Mouse (Mus musculus) liver, postnatal 0 days (tissue): ENCODE results near the gene Elf2. TPM values are rescaled to one million over a fixed set of nuclear protein-coding genes. Genes with fewer than 3 reads are reported as not detected.

Source experiments
- ATAC-seq: fragments of 200-750 bp; cut with Nextera tagmentation; 2 replicates; pipeline ENCODE4 v1.8.0; 2017; ENCODE audit warnings: mild to moderate bottlenecking, moderate library complexity
- DNase-seq: peaks from one replicate; pipeline ENCODE4 v3.0.0-alpha.2; 2016
- H3K27ac ChIP-seq: fragments of 300-500 bp; sonication (generic); 2 replicates; pipeline ENCODE4 v1.5.1; 2014; ENCODE audit warnings: antibody characterized with exemption, moderate library complexity, mild to moderate bottlenecking, low read depth
- H3K27me3 ChIP-seq: fragments of 300-500 bp; sonication (generic); 2 replicates; pipeline ENCODE4 v1.6.1; 2014; ENCODE audit warnings: low read length, control low read depth, mixed read lengths; ENCODE audit not compliant: insufficient read depth
- H3K36me3 ChIP-seq: fragments of 300-500 bp; sonication (generic); replicated peaks from 2 replicates; pipeline ENCODE4 v1.6.1; 2014; ENCODE audit warnings: mild to moderate bottlenecking, control low read depth, low read length, moderate library complexity, mixed read lengths; ENCODE audit not compliant: insufficient read depth
- H3K4me1 ChIP-seq: fragments of 300-500 bp; sonication (generic); 2 replicates; pipeline ENCODE4 v1.6.1; 2014; ENCODE audit warnings: antibody characterized with exemption, mild to moderate bottlenecking, control low read depth; ENCODE audit not compliant: insufficient read depth
- H3K4me2 ChIP-seq: fragments of 300-500 bp; sonication (generic); 2 replicates; pipeline ENCODE4 v1.6.1; 2014; ENCODE audit warnings: low read depth, mild to moderate bottlenecking, low read length, moderate library complexity, mixed read lengths
- H3K4me3 ChIP-seq: fragments of 300-500 bp; sonication (generic); 2 replicates; pipeline ENCODE4 v1.5.1; 2014; ENCODE audit warnings: low read depth, low read length
- H3K9ac ChIP-seq: fragments of 300-500 bp; sonication (generic); replicated peaks from 2 replicates; pipeline ENCODE4 v1.6.1; 2014; ENCODE audit warnings: mild to moderate bottlenecking, moderate library complexity
- H3K9me3 ChIP-seq: fragments of 300-500 bp; sonication (generic); 2 replicates; pipeline ENCODE4 v1.6.1; 2016; ENCODE audit warnings: mild to moderate bottlenecking, control low read depth, low read length, mixed read lengths
- CTCF ChIP-seq: sonication (generic); IDR thresholded peaks from 2 replicates; pipeline ENCODE4 v1.5.1; 2016; ENCODE audit warnings: antibody characterized with exemption, low read depth
- EP300 ChIP-seq: IDR thresholded peaks from 2 replicates; pipeline ENCODE4 v1.6.1; 2016; ENCODE audit warnings: antibody characterized with exemption, low read depth, mild to moderate bottlenecking
- WGBS: fragments of 180-500 bp; shearing (Covaris S2); extraction: QIAGEN DNeasy Blood & Tissue Kit; methylation state at CpG from one replicate; pipeline ENCODE4 v1.1.7; 2014; ENCODE audit not compliant: insufficient replicate concordance; 5-methylcytosine and 5-hydroxymethylcytosine counted together
- polyA plus RNA-seq: library from polyadenylated mRNA; unstranded; fragments of >200 nt; fragmentation: Nextera tagmentation; extraction: Ambion mirVana; gene quantifications from 2 replicates; pipeline ENCODE4 v1.2.1, GENCODE M21; 2015

Gene Elf2
- polyA plus RNA-seq, 1 experiment from 2014 or later: 22.1 TPM

DNA sequence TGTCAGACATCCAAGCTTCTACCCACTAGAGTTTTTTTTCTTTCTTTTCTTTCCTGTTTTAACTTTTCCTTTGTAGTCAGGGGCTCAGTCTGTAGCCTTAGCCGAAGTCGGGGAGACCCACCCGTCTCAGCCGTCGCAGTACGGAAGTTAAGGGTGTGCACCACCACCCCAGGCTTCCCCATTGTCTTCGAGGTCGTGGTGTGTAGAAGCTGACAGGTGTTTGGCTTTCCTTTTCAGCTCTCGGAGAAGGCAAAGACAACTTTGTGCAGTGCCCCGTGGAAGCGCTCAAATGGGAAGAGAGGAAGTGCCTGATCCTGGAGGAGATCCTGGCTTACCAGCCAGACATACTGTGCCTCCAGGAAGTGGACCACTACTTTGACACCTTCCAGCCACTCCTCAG is 91.0 kb downstream of the Elf2 start:
- ATAC-seq: no peak
- H3K9ac ChIP-seq: no peak overlapping the region
- no peak overlapping the region for H3K4me3 ChIP-seq
- H3K4me2 ChIP-seq: no peak overlapping the region
- H3K4me1 ChIP-seq: no peaks in the 10 kb centered on the region
- DNase-seq: no peak
- H3K36me3 ChIP-seq: peaks cover 80% of the 10 kb centered on the region
- no peak overlapping the region for H3K27ac ChIP-seq
- no peaks in the 10 kb centered on the region for H3K9me3 ChIP-seq
- no peaks in the 10 kb centered on the region for H3K27me3 ChIP-seq
- TF ChIP-seq EP300 (no peak), CTCF (no peak)
- WGBS: 84% methylated on average over 11 of the region's 11 CpGs

DNA sequence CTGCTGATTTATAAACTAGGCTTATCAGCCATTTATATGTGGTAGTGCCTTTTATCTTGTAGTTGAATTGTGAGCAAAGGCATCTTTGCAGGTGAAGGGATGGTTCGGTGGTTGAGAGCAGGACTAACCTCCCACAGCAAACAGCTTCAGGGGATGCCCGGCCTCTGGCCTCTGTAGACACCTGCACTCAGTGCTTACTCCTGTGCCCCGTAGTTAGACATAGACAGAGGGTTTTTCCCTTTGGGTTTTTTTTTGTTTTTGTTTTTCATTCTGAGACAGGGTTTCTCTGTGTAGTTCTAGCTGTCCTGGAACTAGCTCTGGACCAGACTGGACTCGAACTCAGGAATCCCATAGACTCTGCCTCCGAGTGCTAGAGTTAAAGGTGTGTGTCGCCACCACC is 91.9 kb downstream of the Elf2 start:
- ATAC-seq (no peak), DNase-seq (no peak)
- 89% methylated on average over 6 of the region's 6 CpGs for WGBS
- no peaks in the 10 kb centered on the region for H3K4me1 ChIP-seq
- no peak overlapping the region for H3K4me3 ChIP-seq
- H3K36me3 ChIP-seq: peaks cover 71% of the 10 kb centered on the region
- H3K9ac ChIP-seq: no peak overlapping the region
- no peak for TF ChIP-seq EP300
- TF ChIP-seq CTCF: no peak
- no peaks in the 10 kb centered on the region for H3K27me3 ChIP-seq
- no peaks in the 10 kb centered on the region for H3K9me3 ChIP-seq
- no peak overlapping the region for H3K4me2 ChIP-seq
- no peak overlapping the region for H3K27ac ChIP-seq

DNA sequence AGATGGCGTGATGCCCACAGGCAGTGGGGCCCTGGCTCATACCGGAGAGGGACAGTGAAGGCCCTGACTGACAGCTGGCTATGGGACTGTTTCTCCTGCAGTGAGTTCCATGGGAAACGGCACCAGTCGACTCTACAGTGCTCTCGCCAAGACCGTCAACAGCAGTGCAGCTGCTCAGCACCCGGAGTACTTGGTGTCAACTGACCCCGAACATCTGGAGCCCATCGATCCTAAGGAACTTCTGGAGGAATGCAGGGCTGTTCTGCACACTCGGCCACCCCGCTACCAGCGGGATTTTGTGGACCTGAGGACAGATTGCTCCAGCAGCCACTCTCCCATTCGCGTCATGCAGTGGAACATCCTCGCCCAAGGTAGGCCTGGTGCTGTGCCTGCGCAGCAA is 92.8 kb downstream of the Elf2 start:
- Histone ChIP-seq H3K4me3 (no peak overlapping the region), H3K27ac (no peak overlapping the region), H3K4me1 (no peaks in the 10 kb centered on the region), H3K9me3 (no peaks in the 10 kb centered on the region), H3K9ac (no peak overlapping the region), H3K4me2 (no peak overlapping the region), H3K27me3 (no peaks in the 10 kb centered on the region), H3K36me3 (peaks cover 62% of the 10 kb centered on the region)
- ATAC-seq (peak; percentile 29; the same call in 1 of the 2 replicates), DNase-seq (no peak)
- WGBS: 90% methylated on average over 16 of the region's 16 CpGs
- TF ChIP-seq CTCF: no peak
- no peak for TF ChIP-seq EP300

DNA sequence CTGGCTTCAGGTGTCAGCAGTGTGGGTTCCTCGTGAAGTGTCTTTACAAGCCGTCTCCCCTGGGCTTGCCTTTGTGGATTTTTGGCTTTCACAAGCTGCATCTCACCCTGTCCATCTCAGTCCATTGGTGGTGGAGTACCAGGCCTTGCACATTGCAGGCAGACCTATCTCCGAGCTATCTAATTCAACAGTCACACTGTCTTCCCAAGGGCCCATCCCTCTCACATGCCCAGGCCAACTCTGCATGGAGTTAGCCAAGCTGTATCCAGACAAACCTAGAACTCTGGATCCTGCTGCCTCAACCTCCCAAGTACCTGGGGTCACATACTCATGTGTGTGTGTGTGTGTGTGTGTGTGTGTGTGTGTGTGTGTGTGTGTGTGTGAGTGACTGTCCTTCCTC is 100.9 kb downstream of the Elf2 start:
- no peak overlapping the region for H3K4me2 ChIP-seq
- no peak overlapping the region for H3K9ac ChIP-seq
- DNase-seq (no peak), ATAC-seq (no peak)
- no peak for TF ChIP-seq EP300
- H3K36me3 ChIP-seq: peaks cover 5% of the 10 kb centered on the region
- H3K4me1 ChIP-seq: 0 out of 2 replicates have a peak, but pooled peaks cover 3% of the 10 kb centered on the region
- H3K27ac ChIP-seq: no peak overlapping the region
- H3K9me3 ChIP-seq: no peaks in the 10 kb centered on the region
- H3K27me3 ChIP-seq: no peaks in the 10 kb centered on the region
- no peak overlapping the region for H3K4me3 ChIP-seq
- WGBS: 94% methylated on average over 3 of the region's 3 CpGs

DNA sequence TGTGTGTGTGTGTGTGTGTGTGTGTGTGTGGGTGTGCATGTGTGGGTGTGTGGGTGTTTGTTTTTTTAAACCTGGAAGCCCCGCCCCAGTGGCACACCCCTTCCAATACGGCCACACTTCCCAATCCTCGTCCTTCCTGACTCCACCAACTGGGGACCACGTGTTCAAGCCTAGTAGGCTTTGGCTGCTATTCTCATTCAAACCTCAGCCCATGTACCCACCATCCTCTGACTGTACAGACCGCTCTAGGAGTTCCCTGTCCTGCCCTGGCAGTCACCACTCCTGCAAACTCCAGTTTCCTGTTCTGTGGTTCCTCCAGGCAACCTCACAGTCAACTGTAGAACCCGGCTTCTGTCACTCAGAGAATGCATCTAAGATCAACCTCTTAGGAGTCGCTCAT is 101.9 kb downstream of the Elf2 start:
- no peak overlapping the region for H3K27ac ChIP-seq
- TF ChIP-seq EP300: no peak
- no peak for TF ChIP-seq CTCF
- no peak overlapping the region for H3K9ac ChIP-seq
- DNase-seq (no peak), ATAC-seq (no peak)
- no peaks in the 10 kb centered on the region for H3K9me3 ChIP-seq
- H3K4me2 ChIP-seq: no peak overlapping the region
- no peaks in the 10 kb centered on the region for H3K27me3 ChIP-seq
- WGBS: 47% methylated on average over 7 of the region's 7 CpGs
- no peak overlapping the region for H3K4me3 ChIP-seq
- H3K36me3 ChIP-seq: peaks cover 5% of the 10 kb centered on the region
- peaks cover 11% of the 10 kb centered on the region; the same call in 1 of the 2 replicates for H3K4me1 ChIP-seq

DNA sequence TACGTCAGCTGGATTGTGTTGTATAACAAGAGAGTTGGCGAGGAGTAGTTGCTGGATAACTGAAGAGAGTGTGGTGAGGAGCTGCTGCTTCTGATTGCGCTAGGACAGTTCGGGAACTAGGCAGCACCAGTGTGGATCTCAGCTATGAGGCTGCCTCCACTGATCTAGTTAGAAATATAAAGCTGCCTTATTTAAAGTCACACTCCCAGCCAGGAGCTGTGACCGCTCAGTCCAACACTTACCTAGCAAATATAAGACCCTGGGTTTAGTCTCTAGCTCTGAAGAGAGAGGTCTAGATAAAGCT is 105.8 kb downstream of the Elf2 start:
- DNase-seq (no peak), ATAC-seq (no peak)
- peaks cover 4% of the 10 kb centered on the region for H3K36me3 ChIP-seq
- no peak overlapping the region for H3K4me3 ChIP-seq
- 75% methylated on average over 5 of the region's 5 CpGs for WGBS
- H3K9me3 ChIP-seq: no peaks in the 10 kb centered on the region
- H3K4me1 ChIP-seq: peaks cover 42% of the 10 kb centered on the region
- H3K9ac ChIP-seq: no peak overlapping the region
- TF ChIP-seq CTCF: no peak
- no peak for TF ChIP-seq EP300
- no peaks in the 10 kb centered on the region for H3K27me3 ChIP-seq
- peak overlapping the region; percentile 92 for H3K27ac ChIP-seq
- no peak overlapping the region for H3K4me2 ChIP-seq
